11 mouse cellular contexts compared by ENCODE assay signal in genomic region chr11:84721979-84722378, GRCm38 (mm10).
DNase-seq lines count a peak whose midpoint lies in the region; ATAC-seq lines count a peak whose summit lies in the region.
"Had no signal": no experiment of that assay in that cellular context is flagged by ENCODE, and none has a peak within 500 bp of the region (broad histone marks: within the 10 kb centered on the region; RNA-seq: fewer than 3 reads in every experiment).

No protein-coding gene starts in this region.

- DNase-seq in adrenal gland, postnatal 14 days, result peak; percentile 6
- no peak for DNase-seq in adrenal gland, postnatal 25 days
- peak; percentile 25 to 42 for DNase-seq in cerebellum, postnatal 36 days
- no peak for DNase-seq in urinary bladder, postnatal 25 days (ENCODE audit: low spot score)
- DNase-seq: kidney, adult 9 months; liver, embryonic 13.5 days; thymus, postnatal 36 days had no signal

- H3K27me3 ChIP-seq in midbrain, embryonic 12.5 days, result peaks cover 54% of the 10 kb centered on the region
- H3K27me3 ChIP-seq in midbrain, embryonic 16.5 days (ENCODE audit: control insufficient read depth, insufficient read depth, low read depth, low read length), result peaks cover 2% of the 10 kb centered on the region; the same call in 1 of the 2 replicates
- 0 out of 2 replicates have a peak, but pooled peaks cover 14% of the 10 kb centered on the region for H3K27me3 ChIP-seq in neural tube, embryonic 13.5 days

- H3K4me3 ChIP-seq in midbrain, embryonic 12.5 days, result no peak overlapping the region
- no peak overlapping the region for H3K4me3 ChIP-seq in midbrain, embryonic 16.5 days (ENCODE audit: low read depth, low read length)
- H3K4me3 ChIP-seq in neural tube, embryonic 13.5 days, result no peak overlapping the region
- H3K4me3 ChIP-seq: liver, embryonic 13.5 days had no signal

- no peak for ATAC-seq in midbrain, embryonic 12.5 days (ENCODE audit: low FRiP score, low read depth)
- no peak for ATAC-seq in midbrain, embryonic 16.5 days
- no peak for ATAC-seq in neural tube, embryonic 13.5 days (ENCODE audit: low read depth)
- no peak for ATAC-seq in erythroid progenitor cell, adult 5-6 weeks (replicated peaks; ENCODE audit: low FRiP score, poor library complexity, severe bottlenecking)

- no peak overlapping the region for H3K4me2 ChIP-seq in midbrain, embryonic 12.5 days (replicated peaks)
- no peak overlapping the region for H3K4me2 ChIP-seq in midbrain, embryonic 16.5 days (ENCODE audit: low read length)
- no peak overlapping the region for H3K4me2 ChIP-seq in neural tube, embryonic 13.5 days

- no peak overlapping the region for H3K9ac ChIP-seq in midbrain, embryonic 12.5 days (replicated peaks)
- H3K9ac ChIP-seq in midbrain, embryonic 16.5 days (ENCODE audit: low read depth, low read length), result no peak overlapping the region
- H3K9ac ChIP-seq in neural tube, embryonic 13.5 days, result 0 out of 2 replicates have a peak overlapping the region, but pooled peaks have one; percentile 12
- H3K9ac ChIP-seq: liver, embryonic 13.5 days had no signal

- 0 out of 2 replicates have a peak, but pooled peaks cover 2% of the 10 kb centered on the region for H3K9me3 ChIP-seq in midbrain, embryonic 12.5 days
- H3K9me3 ChIP-seq in midbrain, embryonic 16.5 days (replicated peaks; ENCODE audit: control insufficient read depth, low read length, poor library complexity, severe bottlenecking), result no peaks in the 10 kb centered on the region
- no peaks in the 10 kb centered on the region for H3K9me3 ChIP-seq in neural tube, embryonic 13.5 days
- H3K9me3 ChIP-seq: liver, embryonic 13.5 days had no signal

- H3K4me1 ChIP-seq in midbrain, embryonic 12.5 days, result peaks cover 17% of the 10 kb centered on the region; the same call in 1 of the 2 replicates
- H3K4me1 ChIP-seq in midbrain, embryonic 16.5 days (ENCODE audit: control insufficient read depth, insufficient read depth, low read length), result peaks cover 17% of the 10 kb centered on the region
- peaks cover 45% of the 10 kb centered on the region for H3K4me1 ChIP-seq in neural tube, embryonic 13.5 days (replicated peaks)

- WGBS in midbrain, embryonic 12.5 days, result 30% methylated on average over 3 of the region's 3 CpGs
- 42% methylated on average over 3 of the region's 3 CpGs for WGBS in midbrain, embryonic 16.5 days
- 36% methylated on average over 3 of the region's 3 CpGs for whole genome bisulfite sequencing in neural tube, embryonic 13.5 days

- H3K27ac ChIP-seq in midbrain, embryonic 12.5 days (replicated peaks), result peak overlapping the region; percentile 66
- no peak overlapping the region for H3K27ac ChIP-seq in midbrain, embryonic 16.5 days (ENCODE audit: low read length)
- peak overlapping the region; percentile 72 for H3K27ac ChIP-seq in neural tube, embryonic 13.5 days (replicated peaks)
- H3K27ac ChIP-seq: liver, embryonic 13.5 days had no signal

- H3K36me3 ChIP-seq in midbrain, embryonic 12.5 days, result no peaks in the 10 kb centered on the region
- no peaks in the 10 kb centered on the region for H3K36me3 ChIP-seq in midbrain, embryonic 16.5 days (ENCODE audit: control insufficient read depth, insufficient read depth, low read length)
- no peaks in the 10 kb centered on the region for H3K36me3 ChIP-seq in neural tube, embryonic 13.5 days
- H3K36me3 ChIP-seq: liver, embryonic 13.5 days had no signal

Comparison
In these comparisons a context has a peak if more than half of its experiments do, and no peak if none do; other contexts are left out.
1. DNase-seq: peak in adrenal gland, postnatal 14 days (single experiment) and cerebellum, postnatal 36 days (2 of 2); none in adrenal gland, postnatal 25 days (single experiment) and urinary bladder, postnatal 25 days (single experiment).